Mouse (Mus musculus) adrenal gland, adult 18-20 months (tissue): ENCODE measurements at regions not wholly inside any gene's neighbourhood (a gene's known extent, or its start where the extent isn't known, plus 50 kb on each side); places are given as distances from the start of the nearest gene placed in this dataset.

Experiments
- DNase-seq, 2 experiments: peaks; one replicate each; pipeline ENCODE4 v3.0.0; 2021 to 2022; ENCODE audit warnings: low spot score in 2 of 2

DNA sequence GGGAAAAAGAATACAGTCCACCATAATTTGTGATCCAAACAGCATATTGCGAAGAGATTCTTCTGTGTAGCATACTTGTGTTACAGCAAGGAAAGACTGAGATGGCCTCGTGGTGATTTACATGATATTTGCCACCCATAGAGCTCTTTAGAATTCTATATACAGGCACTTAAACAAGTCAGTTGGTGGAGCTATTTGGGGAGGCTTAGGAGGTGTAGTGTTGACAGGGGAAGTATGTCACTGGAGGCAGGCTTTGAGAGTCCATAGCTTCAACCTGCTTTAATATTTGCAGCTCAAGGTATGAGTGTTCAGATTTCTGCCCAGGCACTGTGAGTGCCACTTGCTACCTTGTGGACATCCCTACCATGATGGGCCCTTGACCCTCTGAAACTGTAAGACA is 187.3 kb downstream of the Ostf1 start:
- no peak for DNase-seq

DNA sequence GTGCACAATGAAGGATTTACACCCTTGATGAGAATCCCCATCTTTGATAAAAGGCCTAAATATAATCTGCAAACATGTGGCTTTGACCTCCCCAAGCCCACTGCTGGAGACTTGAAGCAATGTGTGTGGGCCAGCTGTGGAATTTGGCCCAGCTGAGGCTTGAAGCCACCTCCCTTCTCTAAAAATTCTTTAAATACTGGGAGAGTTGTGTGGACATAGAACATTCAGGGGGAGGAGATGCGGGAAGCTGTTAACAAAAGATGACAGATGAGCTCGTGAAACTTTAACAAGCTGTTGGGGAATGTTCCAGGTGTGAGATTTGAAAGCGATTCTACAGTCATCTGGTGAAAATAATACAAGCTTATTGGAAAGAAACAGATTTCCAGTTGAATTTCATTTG is 195.3 kb downstream of the Ostf1 start:
- no peak for DNase-seq

DNA sequence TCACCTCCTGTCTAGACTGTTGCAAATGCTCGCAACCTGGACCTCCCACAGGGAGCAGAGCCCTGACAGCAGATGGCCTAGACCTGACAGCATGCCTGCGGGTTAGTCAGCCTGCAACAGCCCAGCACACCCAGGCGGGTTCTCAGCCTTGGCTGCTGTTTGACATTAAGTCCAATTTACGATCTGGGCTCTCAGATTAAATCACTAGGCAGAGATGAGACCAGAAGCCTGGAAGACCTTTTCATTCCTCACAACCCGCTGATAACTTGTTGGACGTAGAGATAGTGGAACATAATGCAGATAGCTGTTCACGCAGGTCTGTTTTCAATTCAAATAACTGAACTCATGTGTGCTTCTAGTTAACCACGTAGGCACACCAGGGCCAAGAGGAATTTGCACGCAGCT is 211.2 kb downstream of the Ostf1 start:
- peak; percentile 17 to 31 for DNase-seq

DNA sequence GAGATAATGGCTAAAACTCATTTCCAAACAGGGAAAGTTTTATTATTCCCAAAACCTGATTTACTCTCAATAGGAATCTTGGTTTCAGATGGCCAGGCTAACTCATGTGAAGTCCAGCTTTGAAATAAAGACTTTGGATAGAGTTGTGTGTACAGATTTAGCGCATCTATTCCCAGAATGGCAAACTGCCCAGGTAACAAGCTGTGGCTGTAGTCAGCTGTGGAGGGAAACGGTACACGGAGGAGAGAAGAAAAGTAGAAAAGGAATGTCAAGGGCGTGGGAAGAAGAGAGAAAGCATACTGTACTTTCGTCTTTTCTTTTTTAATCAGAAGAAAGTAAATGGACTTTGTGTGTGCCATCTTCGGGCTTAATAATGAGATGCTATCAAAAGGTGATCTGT is 213.1 kb downstream of the Ostf1 start:
- DNase-seq = no peak

DNA sequence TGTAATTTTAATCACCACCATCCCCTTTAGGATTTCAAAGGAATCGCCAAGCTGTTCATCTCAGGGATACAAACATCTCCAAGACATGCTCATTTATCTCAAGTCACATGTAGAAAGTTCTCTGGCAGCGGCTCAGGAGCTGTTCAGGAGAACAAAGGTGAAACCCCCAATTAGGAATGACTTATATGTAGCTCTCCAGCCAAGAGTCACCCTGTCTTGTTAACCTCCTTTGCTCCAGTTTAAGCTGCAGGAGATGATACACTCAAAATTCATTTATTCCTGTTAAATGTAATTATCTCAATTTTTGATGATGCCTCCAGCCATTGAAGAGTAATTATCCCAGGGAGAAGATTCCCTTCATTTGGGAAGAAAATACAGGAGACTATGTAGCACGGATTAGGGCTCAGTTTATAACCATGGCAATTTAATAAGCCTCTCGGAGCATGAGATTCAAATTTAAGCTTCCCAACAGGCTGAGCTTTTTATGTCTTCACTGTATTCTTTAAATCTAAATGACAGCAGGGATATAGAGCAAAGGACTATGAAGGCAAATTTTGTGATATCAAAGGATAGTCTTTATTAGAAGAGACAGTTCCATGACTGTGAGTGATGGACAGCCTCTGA is 254.0 kb downstream of the Ostf1 start:
- DNase-seq = no peak

DNA sequence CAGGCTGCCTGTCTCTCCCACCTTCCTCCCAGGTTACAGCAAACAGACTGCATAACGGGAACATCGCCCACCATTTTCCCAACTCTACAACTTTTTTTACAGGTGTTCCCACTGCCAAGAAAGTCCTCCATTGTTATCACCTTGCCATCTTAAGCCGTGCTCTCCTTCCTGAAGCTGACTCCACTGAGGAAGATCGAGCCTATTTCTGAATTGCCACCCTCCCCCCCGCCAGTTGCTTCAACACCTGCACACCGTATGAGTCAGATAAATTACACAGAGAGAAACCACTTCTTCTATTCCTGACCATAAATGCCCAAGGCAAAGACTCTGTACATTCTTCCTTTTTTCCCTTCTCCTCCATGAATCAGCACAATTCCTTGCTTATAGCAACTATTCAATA is 263.0 kb downstream of the Ostf1 start:
- DNase-seq = no peak

DNA sequence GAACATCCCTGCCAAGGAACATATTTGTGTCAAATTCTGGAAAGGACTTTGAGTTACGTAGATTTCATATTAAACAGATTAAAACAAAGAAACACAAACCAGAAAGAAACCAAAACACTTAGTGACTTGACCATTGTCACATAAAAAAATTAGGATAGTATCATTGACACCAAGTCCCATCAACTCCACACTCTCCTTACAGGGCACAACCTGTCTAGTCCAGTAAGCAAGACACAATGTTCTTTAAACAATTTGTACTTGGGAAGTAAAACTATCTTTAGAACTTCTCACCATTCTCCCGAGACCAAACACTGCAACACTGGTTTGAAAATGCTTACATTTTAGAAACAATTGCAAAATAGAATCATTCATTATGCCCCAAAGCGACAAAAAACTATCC is 277.7 kb downstream of the Ostf1 start:
- no peak for DNase-seq

DNA sequence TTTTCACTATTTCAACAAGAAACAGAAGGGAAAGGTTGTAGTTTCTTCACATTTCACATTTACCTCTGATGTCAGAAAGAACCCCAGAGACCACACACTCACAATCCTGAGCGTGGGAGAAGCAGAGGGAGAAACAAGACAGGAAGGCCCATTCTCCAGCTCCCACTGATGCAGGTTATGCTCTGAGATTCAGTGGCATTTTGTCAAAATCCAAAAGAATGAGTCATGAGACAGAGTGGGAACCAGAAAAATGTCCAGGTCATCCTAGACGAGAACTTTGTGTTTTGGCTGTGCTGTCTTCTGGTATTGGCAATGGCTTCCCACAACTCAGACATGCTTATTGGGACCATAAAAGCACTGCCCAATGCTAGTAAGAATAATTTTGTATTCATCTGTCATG is 285.9 kb downstream of the Ostf1 start:
- no peak for DNase-seq

DNA sequence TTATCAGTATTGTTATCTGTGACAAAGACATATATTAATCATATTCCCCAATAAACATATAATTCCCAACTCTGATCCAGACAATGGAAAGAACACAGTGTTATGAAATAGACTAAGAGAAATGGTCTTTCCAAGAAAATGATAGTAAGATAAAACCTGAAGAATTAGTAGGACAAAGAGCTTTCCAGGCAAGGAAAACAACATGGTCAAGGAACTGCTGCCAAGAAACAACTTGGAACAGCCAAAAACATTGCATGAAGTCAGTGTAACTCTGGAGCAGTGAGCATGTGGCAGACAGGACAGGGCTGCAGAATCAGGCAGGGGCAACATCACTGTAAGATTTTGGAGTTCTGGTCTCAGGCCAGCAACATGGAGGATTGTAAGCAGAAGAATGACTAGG is 288.0 kb downstream of the Ostf1 start:
- no peak for DNase-seq

DNA sequence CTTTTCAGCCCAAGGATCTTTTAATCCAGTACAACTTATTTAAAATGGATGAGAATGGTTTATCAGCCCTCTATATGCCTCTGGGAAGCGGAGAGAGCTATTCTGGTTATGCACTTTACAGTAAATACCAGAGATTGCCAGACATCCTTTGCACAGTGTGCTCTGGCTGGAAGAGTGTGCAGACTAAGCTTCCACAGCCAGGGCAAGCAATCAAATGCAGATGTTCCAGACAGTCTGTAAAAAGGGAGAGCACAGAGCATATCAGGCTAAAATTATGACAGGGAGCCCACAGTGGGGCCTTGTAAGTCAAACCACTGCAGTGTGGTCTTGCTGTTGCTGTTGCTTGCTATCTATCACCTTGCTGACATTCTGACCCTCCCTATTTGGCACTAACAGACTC is 288.6 kb downstream of the Ostf1 start:
- no peak for DNase-seq

DNA sequence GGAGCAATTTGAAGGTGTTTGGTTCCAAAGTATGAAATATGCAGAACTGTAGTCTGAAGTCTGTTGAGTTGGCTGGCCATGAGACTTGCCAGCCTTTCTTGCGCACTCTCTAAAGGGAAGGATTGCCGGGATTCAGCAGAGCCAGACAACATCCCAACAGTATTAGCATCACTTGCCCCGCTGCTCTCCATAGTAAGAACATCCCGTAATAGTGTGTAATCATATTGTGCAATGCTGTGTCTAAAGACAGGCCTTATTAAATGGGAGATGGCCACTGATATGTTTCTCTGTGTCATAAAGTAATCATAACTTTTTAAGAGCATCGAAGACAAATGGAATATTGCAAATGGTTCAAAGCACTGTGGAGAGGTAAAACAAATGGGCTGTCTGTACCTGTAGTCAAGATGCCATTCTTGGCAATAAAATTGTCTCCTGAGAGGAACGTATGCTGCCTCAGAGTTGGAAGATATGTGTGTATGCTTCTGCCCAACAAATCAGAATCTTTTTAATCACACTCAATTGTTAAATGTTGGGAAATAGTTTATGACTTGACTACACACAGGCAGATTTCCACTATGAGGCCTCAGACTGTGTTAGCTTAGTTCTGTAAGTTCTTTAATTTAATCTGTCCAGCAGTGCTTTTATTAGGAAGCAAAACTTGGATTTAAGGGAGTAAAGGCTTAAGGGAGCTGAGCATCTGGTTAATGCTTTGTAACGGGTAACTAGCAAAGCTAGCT is 293.6 kb downstream of the Ostf1 start:
- no peak for DNase-seq

DNA sequence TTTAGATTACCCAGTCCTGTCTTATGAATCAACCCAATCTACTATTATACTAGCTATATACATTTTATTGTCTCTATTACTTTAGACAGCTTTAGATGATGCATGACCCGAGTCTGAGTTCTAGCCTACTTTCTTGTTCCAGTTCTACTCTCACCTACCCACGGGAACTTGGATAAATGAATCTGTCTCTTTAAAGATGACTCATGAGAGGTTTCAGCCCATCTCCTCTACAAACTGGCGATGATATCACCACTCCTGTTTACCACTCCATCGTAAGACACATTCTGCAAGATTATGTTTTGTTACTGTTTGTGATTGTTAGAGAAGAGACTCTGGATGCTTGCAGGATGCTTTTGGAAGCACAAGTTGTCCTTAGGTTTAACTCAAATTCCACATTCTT is 295.0 kb downstream of the Ostf1 start:
- no peak for DNase-seq

DNA sequence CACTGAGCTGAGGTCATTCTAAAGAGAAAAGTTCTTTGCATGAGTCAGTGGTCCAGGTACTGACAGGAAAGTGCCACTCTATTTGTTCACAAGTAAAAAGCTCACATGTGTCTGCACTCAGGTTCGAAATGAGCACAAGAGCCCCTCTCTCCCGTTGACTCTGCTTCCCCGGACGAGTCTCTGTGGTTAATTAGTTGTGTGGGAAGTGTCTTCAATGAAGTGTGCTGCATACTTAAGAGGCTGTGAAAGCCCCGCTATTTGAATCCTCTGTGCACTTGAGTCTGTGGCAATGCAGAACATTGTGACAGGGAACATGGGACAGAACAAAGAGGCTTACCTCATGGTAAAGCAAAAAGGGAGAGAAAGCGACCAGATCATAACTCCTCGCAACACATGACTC is 297.0 kb downstream of the Ostf1 start:
- no peak for DNase-seq

DNA sequence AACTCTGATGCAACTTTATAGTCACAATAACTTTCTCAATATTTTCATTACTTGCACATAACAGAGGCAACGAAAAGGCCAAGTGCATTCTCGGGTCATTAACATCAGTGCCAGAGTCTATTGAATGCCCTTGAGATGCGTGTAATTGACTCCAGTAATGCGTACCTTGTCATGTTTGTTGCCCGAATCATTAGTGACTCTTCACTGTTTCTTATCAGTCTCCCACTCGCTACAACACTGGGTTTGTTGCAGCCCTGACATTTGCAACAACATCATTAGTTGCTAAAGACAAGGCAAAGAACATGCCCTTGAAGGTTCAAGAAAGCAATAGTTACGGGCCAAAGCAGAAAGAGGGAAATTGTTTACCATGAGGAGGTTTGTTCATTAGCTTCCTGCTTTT is 299.8 kb downstream of the Ostf1 start:
- peak in 1 of 2 experiments; percentile 12 for DNase-seq

DNA sequence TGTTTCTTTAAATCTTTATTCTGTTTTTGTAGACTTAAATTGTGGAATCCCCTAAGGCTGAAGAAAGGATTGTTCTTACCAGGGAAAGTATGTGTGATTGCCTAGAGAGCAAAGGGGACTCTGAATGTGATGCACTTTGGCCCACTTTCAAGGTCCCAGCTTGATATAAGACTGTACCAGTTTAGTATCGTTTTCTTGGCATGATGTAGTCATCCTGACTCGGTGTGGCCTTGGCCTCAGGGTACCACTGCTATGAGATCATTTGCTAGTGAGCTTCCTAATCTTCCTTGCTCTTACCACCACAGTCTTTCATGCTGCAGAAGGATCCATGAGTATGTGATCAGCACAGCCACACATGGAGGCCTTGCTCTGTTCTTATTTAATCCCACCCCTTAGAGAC is 302.2 kb downstream of the Ostf1 start:
- peak; percentile 19 to 26 for DNase-seq

DNA sequence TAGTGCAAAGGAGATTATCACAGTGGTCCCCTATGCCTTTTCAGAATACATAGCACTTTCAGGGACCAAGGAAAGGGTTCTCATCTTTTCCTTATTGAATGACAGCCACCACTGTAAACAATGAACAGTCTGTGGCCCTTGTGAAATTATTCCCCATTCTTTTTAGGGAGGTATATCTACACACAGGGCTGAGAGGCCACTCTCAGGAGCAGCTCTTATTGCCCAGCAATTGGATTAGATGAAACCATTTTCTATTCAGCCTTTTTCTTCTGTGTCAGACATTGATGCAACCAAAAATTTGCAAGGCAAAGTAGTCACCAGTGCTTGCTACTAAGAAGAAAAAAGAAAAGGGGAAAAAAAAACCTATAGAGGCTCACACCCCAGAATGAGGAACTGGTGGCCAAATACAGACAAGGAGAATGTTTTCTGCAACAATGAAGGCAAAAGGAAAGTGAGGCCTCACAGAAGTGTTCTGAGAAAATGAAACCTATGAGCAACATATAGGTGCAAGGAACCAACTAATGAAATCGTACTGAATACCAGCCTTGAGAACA is 313.2 kb downstream of the Ostf1 start:
- no peak for DNase-seq

DNA sequence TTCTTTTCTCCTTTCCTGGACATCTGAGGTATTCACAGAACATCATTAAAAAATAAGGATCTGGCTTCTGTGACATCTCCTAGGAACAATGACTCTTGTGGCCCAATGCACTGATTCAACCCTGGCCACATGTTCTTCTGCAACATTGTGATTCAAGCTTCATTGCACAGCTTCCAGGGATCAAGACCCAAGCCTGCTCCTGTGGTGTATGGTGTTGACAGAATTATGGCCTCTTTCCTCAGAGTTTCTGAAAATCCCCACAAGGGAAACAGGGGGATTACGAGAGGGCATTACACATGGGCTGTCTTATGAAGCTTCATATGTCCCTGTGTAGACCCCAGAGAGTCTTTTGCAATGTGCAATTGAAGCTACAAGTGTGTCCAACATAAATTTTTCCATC is 358.2 kb downstream of the Ostf1 start:
- no peak for DNase-seq

DNA sequence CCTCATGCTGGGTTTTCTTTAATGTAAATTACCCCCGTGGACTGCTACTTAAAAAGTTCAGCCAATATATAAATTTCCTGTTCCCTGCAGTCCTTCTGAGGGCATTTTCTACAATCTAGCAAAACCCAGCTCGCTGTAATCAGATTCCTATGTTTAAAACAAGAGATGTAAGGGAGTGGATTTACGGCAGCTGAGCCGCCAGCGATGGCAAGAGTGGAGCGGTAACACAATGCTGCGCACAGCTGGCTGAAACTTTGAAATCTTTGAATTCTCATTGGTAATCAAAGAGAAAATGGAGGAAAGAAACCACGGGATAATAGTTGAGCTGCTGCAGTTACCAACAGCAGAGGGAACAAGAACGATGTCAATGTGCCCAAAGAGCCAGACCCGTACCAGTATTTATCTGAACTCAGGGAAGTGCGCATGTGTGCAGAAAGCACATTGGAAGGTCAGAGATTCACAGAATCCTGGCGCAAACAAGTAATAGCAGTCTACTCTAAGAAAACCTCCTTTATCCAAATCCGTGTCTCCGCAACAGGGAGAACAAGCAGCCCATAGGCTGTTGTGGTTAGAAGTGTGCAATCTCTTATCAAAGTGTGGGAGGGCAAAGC is 376.4 kb downstream of the Ostf1 start:
- no peak for DNase-seq

DNA sequence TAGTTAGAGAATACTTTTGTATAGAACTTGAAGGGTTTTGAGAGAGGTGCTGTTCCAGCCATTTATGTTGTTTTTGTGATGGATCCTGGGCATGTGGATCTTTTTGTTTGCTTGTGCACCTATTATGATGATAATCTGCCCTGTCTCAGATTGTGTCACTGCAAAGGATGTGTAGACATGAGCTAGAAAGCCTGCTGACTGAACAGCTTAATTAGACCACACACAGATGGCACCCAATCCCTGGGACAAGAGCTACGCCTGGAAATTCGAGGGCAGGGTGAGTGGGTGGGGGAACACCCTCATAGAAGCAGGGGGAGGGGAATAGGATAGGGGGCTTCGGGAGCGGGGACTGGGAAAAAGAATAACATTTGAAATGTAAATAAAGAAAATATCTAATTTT is 378.3 kb downstream of the Ostf1 start:
- DNase-seq = no peak
